Mouse (Mus musculus): ENCODE results near the gene Rpn2. TPM values are rescaled to one million over a fixed set of nuclear protein-coding genes. Genes with fewer than 3 reads are reported as not detected.
A peak's percentile ranks its signal among the peaks of the same experiment; 100 is the strongest.

Rpn2 gene
- total and polyA plus RNA-seq, 2 experiments from 2014 or later, result 78.8 to 147 TPM

- Histone ChIP-seq H3K27me3 (ENCODE audit: control insufficient read depth, insufficient read depth, low read length) (no peaks in the 10 kb centered on the region), H3K9me3 (replicated peaks; ENCODE audit: control insufficient read depth, low read length) (no peaks in the 10 kb centered on the region), H3K4me3 (ENCODE audit: low read depth, low read length) (no peak overlapping the region), H3K4me2 (ENCODE audit: low read depth, low read length) (no peak overlapping the region), H3K4me1 (ENCODE audit: control insufficient read depth, insufficient read depth) (peaks cover 14% of the 10 kb centered on the region; the same call in 1 of the 2 replicates), H3K9ac (replicated peaks; ENCODE audit: low read depth, low read length) (no peak overlapping the region), H3K27ac (ENCODE audit: low read depth) (no peak overlapping the region), H3K36me3 (replicated peaks; ENCODE audit: control insufficient read depth, insufficient read depth, low read length) (peaks cover 13% of the 10 kb centered on the region)
- TF ChIP-seq CTCF (IDR thresholded peaks at IDR 0.05; ENCODE audit: low read depth), result no peak
- no peak for TF ChIP-seq EP300 (IDR thresholded peaks at IDR 0.05; ENCODE audit: low read depth)
- 83% methylated on average over 6 of the region's 6 CpGs for WGBS
- DNase-seq (ENCODE audit: low spot score) (no peak), ATAC-seq (ENCODE audit: insufficient read depth, low read depth) (no peak)
Measured at GRCm38 (mm10) chr2:157283321-157283720, 4.5 kb downstream of the Rpn2 start.

DNA sequence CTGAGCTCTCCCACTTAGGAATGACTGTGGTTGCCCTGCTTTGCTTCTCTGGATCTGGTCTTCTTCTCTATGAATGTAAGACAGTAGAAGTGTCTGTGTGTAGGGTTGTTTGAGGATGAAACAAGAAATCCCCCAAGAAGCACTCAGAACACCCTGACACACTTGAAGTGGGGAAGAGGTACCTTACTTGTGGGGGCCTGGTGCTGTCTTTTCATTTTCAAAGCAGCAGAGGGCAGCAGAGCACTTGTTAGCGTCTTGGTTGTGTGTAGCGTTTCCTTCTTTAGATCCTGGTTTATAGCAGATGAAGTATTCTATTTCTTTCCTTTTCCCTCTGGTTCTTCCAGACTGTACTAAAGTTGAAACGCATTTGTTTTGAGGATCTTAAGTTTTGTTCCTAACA, 8.7 kb downstream of the Rpn2 start:
- Histone ChIP-seq H3K9me3 (replicated peaks; ENCODE audit: control insufficient read depth, low read length) (no peaks in the 10 kb centered on the region), H3K27ac (ENCODE audit: low read depth) (no peak overlapping the region), H3K4me2 (ENCODE audit: low read depth, low read length) (no peak overlapping the region), H3K27me3 (ENCODE audit: control insufficient read depth, insufficient read depth, low read length) (no peaks in the 10 kb centered on the region), H3K4me3 (ENCODE audit: low read depth, low read length) (no peak overlapping the region), H3K36me3 (replicated peaks; ENCODE audit: control insufficient read depth, insufficient read depth, low read length) (peaks cover 51% of the 10 kb centered on the region), H3K4me1 (ENCODE audit: control insufficient read depth, insufficient read depth) (no peaks in the 10 kb centered on the region), H3K9ac (replicated peaks; ENCODE audit: low read depth, low read length) (no peak overlapping the region)
- TF ChIP-seq EP300 (IDR thresholded peaks at IDR 0.05; ENCODE audit: low read depth), result no peak
- TF ChIP-seq CTCF (IDR thresholded peaks at IDR 0.05; ENCODE audit: low read depth), result peak; percentile 61
- WGBS, result 24% methylated on average over 3 of the region's 3 CpGs
- ATAC-seq (ENCODE audit: insufficient read depth, low read depth) (no peak), DNase-seq (ENCODE audit: low spot score) (peak; percentile 46)

GRCm38 (mm10) chr2:157288996-157289395, 10.2 kb downstream of the Rpn2 start:
- ATAC-seq (ENCODE audit: insufficient read depth, low read depth) (no peak), DNase-seq (ENCODE audit: low spot score) (no peak)
- Histone ChIP-seq H3K4me3 (ENCODE audit: low read depth, low read length) (no peak overlapping the region), H3K4me1 (ENCODE audit: control insufficient read depth, insufficient read depth) (no peaks in the 10 kb centered on the region), H3K27ac (ENCODE audit: low read depth) (no peak overlapping the region), H3K4me2 (ENCODE audit: low read depth, low read length) (no peak overlapping the region), H3K9me3 (replicated peaks; ENCODE audit: control insufficient read depth, low read length) (no peaks in the 10 kb centered on the region), H3K9ac (replicated peaks; ENCODE audit: low read depth, low read length) (no peak overlapping the region), H3K36me3 (replicated peaks; ENCODE audit: control insufficient read depth, insufficient read depth, low read length) (peaks cover 66% of the 10 kb centered on the region), H3K27me3 (ENCODE audit: control insufficient read depth, insufficient read depth, low read length) (no peaks in the 10 kb centered on the region)
- 69% methylated on average over 5 of the region's 5 CpGs for WGBS
- TF ChIP-seq EP300 (IDR thresholded peaks at IDR 0.05; ENCODE audit: low read depth), result no peak
- TF ChIP-seq CTCF (IDR thresholded peaks at IDR 0.05; ENCODE audit: low read depth), result no peak

- DNase-seq (ENCODE audit: low spot score), result peak; percentile 64
- Histone ChIP-seq H3K27ac (ENCODE audit: low read depth) (no peak overlapping the region), H3K36me3 (replicated peaks; ENCODE audit: control insufficient read depth, insufficient read depth, low read length) (peaks cover 85% of the 10 kb centered on the region), H3K4me3 (ENCODE audit: low read depth, low read length) (no peak overlapping the region), H3K9me3 (replicated peaks; ENCODE audit: control insufficient read depth, low read length) (no peaks in the 10 kb centered on the region), H3K4me1 (ENCODE audit: control insufficient read depth, insufficient read depth) (no peaks in the 10 kb centered on the region), H3K4me2 (ENCODE audit: low read depth, low read length) (no peak overlapping the region), H3K27me3 (ENCODE audit: control insufficient read depth, insufficient read depth, low read length) (no peaks in the 10 kb centered on the region), H3K9ac (replicated peaks; ENCODE audit: low read depth, low read length) (no peak overlapping the region)
- no peak for ATAC-seq (ENCODE audit: insufficient read depth, low read depth)
- TF ChIP-seq CTCF (IDR thresholded peaks at IDR 0.05; ENCODE audit: low read depth), result peak; percentile 73
- no peak for TF ChIP-seq EP300 (IDR thresholded peaks at IDR 0.05; ENCODE audit: low read depth)
- 11% methylated on average over 2 of the region's 2 CpGs for WGBS
Measured at GRCm38 (mm10) chr2:157292093-157292492, 13.3 kb downstream of the Rpn2 start.

- WGBS, result 86% methylated on average over 7 of the region's 7 CpGs
- Histone ChIP-seq H3K36me3 (replicated peaks; ENCODE audit: control insufficient read depth, insufficient read depth, low read length) (peaks cover 94% of the 10 kb centered on the region), H3K4me1 (ENCODE audit: control insufficient read depth, insufficient read depth) (no peaks in the 10 kb centered on the region), H3K9ac (replicated peaks; ENCODE audit: low read depth, low read length) (no peak overlapping the region), H3K27me3 (ENCODE audit: control insufficient read depth, insufficient read depth, low read length) (no peaks in the 10 kb centered on the region), H3K9me3 (replicated peaks; ENCODE audit: control insufficient read depth, low read length) (no peaks in the 10 kb centered on the region), H3K4me2 (ENCODE audit: low read depth, low read length) (no peak overlapping the region), H3K4me3 (ENCODE audit: low read depth, low read length) (no peak overlapping the region), H3K27ac (ENCODE audit: low read depth) (no peak overlapping the region)
- ATAC-seq (ENCODE audit: insufficient read depth, low read depth) (no peak), DNase-seq (ENCODE audit: low spot score) (no peak)
- TF ChIP-seq EP300 (IDR thresholded peaks at IDR 0.05; ENCODE audit: low read depth) (no peak), CTCF (IDR thresholded peaks at IDR 0.05; ENCODE audit: low read depth) (no peak)
Measured at GRCm38 (mm10) chr2:157296105-157296689, 17.4 kb downstream of the Rpn2 start.

DNA sequence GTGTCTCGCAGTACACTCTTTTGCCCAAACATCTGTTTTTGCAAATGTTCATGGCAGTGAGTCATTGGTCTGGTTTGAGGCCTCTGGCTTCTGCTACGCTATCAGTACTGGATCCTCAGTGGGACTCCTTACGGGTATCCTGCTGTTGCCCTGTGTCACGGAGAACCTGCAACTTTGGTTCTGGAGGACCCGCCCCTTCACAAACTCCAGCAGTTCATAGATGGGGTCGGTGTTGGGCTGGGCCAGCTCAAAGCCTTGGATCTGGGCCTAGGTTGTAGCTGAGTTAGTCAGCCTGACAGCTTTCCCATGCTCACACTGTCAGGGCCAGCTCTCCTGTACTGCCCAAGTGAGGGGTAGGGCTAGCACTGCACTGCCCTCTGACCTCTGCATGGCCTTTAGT, 21.2 kb downstream of the Rpn2 start:
- ATAC-seq (ENCODE audit: insufficient read depth, low read depth), result no peak
- Histone ChIP-seq H3K9me3 (replicated peaks; ENCODE audit: control insufficient read depth, low read length) (no peaks in the 10 kb centered on the region), H3K9ac (replicated peaks; ENCODE audit: low read depth, low read length) (no peak overlapping the region), H3K27ac (ENCODE audit: low read depth) (no peak overlapping the region), H3K36me3 (replicated peaks; ENCODE audit: control insufficient read depth, insufficient read depth, low read length) (peaks cover 89% of the 10 kb centered on the region), H3K4me1 (ENCODE audit: control insufficient read depth, insufficient read depth) (no peaks in the 10 kb centered on the region), H3K4me2 (ENCODE audit: low read depth, low read length) (no peak overlapping the region), H3K27me3 (ENCODE audit: control insufficient read depth, insufficient read depth, low read length) (no peaks in the 10 kb centered on the region), H3K4me3 (ENCODE audit: low read depth, low read length) (no peak overlapping the region)
- DNase-seq (ENCODE audit: low spot score), result no peak
- WGBS, result 93% methylated on average over 6 of the region's 6 CpGs
- TF ChIP-seq CTCF (IDR thresholded peaks at IDR 0.05; ENCODE audit: low read depth) (no peak), EP300 (IDR thresholded peaks at IDR 0.05; ENCODE audit: low read depth) (no peak)

All from heart, postnatal 0 days (tissue).